Mouse (Mus musculus): ENCODE results near the gene Erich3.

Gene Erich3

GRCm38 (mm10) chr3:154778836-154779595 is 115.4 kb downstream of the Erich3 start:
- no peak for DNase-seq

- DNase-seq = no peak
These were observed 122.7 kb downstream of the Erich3 start for GRCm38 (mm10) chr3:154786354-154786753.

GRCm38 (mm10) chr3:154787611-154788010 is 124.0 kb downstream of the Erich3 start:
- no peak for DNase-seq

- no peak for DNase-seq
These were observed 129.9 kb downstream of the Erich3 start for GRCm38 (mm10) chr3:154793571-154793970.

DNA sequence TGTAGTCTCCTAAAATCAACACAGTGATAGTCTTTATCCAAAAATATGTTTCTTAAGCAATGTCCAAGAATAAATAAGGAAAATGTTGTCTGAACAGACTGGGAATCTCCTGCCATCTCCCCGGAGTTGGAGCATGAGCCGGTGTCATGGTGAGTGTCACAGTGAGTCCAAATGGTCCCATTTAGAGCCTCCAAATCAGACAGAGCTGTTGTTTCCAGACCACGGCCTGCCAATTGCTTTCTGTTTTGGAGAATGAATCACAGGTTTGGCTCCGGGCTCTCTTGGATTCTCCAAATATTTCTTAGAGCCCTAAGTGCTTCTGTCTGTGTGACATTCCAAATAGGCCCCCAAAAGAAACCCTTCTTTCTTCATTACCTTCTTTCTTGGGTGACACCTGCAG is 135.1 kb downstream of the Erich3 start:
- DNase-seq = no peak

DNA sequence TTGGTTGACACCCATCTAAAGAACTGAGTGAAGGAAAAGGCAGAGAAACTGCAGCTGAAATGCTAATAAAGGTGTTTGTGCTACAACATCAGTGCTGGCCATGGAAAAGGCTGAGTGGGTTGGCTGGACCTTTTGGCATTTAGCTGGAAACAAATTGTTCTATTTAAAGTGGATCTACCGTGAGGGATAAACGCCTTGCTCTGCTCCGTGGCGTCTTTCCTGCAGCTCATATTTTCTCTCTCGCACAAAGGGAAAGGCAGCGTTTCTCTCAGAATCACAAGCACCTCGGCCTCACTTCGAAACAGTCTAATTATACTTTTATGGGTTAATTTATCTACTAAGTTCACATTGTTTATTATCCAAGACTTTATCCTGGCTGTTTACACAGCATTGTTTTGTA is 136.8 kb downstream of the Erich3 start:
- no peak for DNase-seq

DNA sequence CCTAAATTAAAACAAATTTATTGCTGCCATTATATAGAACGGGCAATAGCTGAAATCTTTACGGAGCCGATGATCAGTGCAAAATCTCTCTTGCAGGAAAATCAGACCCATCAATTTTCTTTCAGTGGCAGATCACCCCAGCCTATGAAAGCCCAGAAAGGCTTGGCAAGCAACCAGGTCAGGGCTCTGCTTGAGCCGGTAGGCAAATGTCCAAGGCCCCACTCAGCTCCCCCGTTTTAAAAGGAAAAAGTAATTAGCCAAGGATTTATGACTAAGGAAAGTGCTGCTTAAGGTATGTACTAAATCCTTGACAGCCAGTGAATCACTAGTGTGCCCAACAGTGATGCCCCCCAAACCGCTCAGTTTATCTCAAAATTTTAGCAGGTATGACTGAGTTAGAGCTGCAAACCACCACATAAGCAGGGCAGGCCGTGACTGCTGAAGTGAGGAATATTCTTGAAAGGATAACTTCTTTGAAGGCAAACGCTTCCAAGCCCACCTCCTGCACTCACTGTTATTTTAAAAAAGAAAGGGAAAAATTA is 137.3 kb downstream of the Erich3 start:
- peak; percentile 30 to 54 for DNase-seq

GRCm38 (mm10) chr3:154806626-154807025 is 143.0 kb downstream of the Erich3 start:
- DNase-seq = no peak

DNA sequence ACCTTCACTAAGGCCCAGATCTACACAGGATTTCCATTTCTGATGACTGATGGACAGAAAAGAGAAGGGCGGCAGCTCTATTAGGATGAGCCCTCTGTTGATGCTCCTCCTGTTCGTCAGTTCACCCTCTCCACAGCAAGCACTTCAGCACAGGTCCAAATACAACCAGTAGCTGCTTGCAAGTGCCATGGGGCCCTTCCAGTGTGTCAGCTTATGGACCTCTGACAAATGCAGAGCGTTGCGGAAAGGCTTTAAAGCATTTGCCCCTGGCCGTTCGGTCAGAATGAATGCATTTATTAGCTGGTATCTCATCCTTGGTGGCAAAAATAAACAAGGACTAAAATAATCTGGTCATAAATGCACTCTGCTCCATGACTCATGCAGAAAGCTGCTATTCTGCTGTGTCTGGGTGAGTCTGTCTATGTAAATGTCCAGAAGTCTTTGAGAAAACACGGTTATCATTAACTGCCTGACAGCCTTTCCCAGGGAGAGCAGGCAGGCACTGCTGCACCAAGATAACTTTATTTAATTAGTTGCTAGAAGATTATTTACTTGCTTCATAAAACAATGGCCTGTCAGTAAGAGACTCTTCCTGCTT is 146.7 kb downstream of the Erich3 start:
- no peak for DNase-seq

GRCm38 (mm10) chr3:154811281-154811680 is 147.6 kb downstream of the Erich3 start:
- no peak for DNase-seq

DNA sequence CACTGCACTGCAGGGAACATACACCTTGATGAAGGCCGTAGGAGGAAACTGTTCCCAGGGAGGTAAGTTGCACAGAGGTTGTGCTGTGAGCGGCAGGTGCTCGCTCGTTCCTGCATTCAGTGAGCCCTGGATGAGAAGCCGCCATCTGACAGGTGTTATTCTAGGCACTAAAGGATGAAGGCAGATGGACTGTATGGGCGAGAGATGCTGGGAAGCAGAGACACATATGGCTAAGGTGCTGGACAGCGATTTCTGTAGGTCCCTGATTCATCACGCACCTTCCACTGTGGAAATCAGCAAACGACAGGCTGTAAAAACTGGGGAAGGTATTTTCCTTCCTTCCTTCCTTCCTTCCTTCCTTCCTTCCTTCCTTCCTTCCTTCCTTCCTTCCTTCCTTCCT is 148.2 kb downstream of the Erich3 start:
- no peak for DNase-seq

DNA sequence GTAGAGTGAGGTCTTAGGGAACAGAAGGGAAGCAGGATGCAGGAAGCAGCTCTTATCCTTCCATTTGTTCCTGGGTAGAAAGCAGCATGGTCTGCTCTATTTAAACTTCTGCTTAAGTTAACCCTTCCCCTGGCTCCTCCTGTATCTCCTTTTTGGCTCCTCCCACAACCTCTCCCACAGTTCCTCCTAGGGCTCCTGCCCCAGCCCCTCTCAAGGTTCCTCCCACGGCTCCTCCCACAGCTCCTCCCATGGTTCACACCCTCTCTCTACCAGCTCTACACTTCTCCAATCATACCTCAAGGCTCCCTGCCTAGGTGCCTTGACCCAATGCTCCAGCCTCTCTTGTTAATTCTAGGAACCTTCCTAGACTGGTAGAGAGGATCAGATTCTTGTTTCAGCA is 149.2 kb downstream of the Erich3 start:
- no peak for DNase-seq

DNA sequence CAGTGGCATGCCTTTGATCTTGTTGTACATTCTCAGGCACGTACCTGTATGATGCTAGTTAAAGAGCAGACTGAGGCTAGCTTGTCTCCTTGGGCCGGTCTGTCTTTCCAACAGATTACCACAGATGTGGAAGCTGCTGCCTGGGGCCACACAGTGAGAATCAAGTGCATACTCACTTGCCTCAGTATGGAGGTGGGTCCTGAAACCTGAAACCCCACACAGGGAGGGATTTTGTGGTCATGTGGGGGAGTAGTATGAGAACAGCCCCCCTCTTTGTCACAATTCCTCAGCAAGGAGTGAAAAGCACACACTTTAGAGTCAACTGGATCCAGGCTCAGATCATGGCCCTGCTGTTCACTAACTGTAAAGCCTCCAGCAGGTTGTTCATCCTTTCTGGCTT is 151.9 kb downstream of the Erich3 start:
- DNase-seq = no peak

DNA sequence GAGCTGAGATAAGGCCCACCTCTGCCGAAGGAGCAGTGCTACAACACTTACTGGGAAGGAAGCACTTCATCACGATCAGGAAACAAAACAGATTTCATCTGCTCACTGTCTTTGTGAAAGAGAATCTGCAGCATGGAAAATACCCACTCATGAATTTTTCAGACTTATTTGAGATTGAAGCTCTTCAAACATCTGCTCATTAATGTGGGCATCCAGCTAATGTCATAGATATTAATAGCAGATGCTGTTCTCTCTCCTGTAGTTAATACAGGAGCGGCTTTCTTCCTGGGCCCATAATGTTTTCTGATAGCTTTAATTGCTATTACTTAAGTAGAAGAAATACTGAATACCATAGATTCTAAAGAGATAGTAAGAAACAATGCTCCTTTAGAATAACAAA is 152.6 kb downstream of the Erich3 start:
- no peak for DNase-seq

DNA sequence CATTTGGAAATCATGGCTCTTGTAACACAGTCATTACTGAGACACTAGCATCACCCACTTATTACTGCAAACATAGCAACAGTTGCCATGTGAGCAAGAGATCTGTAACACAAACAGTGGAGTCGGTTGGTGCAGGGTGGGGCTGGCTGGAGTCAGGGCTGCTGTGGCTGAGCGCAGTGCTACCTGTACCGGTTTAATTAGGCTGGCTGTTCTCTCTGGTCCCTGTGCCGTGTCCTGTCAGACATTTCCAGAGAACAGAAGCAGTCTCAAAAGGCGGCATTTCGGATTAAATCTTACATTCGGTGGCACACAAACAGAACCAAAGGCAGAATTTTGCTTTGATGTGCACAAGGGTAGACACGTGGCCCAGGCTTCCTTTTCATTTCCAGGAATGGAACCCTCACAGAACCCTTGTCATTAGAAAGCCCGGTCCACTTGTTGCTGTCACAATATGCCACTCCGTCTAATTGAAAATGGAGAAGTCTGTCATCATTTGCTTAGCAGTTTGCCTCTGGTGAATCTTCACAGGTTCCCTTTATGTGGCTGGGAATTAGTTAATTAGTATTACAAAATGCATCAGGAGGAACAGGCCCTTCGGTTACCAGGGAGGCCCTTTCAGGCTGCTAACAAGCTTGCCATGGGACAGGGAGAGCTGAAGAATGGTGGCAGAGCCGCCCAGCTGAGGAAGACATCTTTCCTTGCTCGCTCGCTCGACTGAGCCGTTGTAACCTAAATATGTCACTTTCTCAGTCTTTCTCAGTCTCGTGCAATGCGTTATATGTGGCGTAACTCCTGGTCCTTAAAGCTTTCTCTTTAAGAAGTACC is 153.4 kb downstream of the Erich3 start:
- no peak for DNase-seq

Measured in kidney, postnatal 36 days (tissue).